Mouse (Mus musculus) thymus, postnatal 14 days (tissue): ENCODE data around the gene Arid3a.

Experiments used
- DNase-seq: peaks from one replicate; pipeline ENCODE4 v3.0.0; 2021

Arid3a gene

DNA sequence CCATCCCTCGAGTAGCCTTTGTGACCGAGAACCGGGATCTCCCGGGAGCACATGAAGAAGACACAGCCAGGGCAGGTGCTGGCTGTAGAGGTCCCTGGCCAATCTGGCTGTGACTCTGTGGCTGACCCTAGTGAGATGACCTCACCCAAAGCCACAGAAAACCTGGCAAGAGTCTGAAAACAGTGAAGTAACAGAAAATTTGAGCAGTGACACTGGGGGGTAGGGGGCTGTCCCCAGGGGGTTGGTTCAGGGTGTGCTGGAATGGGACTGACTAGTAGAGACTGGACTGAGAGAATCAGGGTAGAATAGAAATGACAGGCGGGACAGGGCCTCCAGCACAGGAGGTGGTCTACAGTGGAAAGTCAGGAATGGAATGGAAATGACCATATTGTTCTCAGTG is 56.4 kb downstream of the Arid3a start:
- DNase-seq: peak; percentile 22

DNA sequence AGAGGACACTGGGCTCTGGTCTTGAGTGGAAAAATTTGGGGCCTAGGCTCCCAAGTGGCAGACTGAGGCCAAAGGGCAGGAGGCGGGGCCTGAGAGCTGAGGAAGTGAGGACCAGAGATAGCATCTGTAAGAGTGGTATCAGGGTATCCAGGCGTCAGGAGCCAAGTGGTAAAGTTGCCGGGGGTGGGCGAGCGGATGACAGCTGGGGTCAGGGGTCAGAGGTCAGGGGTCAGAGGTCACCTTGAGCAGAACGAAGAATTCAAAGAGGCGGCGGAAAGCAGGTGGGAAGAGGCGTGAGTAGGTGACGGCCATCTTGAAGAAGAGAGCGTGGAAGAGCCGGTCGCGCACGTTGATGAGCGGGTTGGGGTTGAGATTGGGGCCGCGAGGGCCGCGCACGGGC is 56.8 kb downstream of the Arid3a start:
- peak; percentile 79 for DNase-seq

DNA sequence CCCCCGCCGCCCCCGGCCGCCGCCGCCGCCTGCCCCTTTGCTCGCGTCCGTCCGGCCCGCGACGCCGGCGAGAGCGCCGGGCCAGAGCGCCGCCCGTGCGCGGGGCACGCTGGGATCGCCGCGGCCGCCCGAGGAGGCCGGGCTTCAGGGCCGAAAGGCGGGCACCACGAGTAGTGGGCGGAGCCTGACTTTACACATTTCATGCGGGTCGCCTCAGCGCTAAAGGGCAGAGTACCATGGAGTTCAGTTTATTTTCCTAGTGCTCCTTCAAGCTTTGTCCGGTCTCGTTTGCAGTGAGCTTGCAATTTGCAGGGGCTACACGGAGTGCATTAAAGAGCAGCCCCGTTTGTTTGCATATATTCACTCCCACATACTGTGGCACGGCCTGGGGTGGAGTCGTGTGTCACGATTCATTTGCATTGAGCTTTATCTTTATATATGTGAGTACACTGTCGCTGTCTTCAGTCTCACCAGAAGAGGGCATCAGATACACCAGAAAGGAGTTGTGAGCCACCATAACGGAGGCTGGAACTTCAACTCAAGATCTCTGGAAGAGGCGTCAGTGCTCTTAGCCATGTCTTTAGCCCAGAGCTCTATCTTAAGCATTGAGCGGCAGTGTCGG is 57.5 kb downstream of the Arid3a start, which contains the start of gene Tmem259:
Gene Tmem259, minus strand, starts transcription at position 136 of the 622 bp plus-strand sequence.
- DNase-seq: peak; percentile 92

DNA sequence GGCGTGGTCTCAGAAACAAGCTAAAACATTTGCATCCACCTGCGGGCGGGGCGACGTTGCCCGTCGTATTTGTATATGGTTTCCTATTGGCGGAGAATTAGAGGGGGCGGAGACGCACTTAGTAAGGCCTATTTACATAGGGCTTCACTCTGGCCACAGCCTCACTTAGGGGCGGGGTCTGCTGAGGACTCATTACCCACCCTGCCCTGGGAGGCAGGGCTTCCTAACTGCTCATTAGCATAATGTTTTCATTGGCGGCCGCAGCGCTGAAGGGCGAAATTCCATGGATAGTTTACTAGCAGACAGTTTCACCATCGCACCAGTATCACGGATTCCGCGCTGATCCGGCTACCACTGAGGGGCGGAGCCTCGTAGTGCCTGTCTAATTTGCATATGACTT is 58.0 kb downstream of the Arid3a start:
- peak; percentile 97 for DNase-seq

DNA sequence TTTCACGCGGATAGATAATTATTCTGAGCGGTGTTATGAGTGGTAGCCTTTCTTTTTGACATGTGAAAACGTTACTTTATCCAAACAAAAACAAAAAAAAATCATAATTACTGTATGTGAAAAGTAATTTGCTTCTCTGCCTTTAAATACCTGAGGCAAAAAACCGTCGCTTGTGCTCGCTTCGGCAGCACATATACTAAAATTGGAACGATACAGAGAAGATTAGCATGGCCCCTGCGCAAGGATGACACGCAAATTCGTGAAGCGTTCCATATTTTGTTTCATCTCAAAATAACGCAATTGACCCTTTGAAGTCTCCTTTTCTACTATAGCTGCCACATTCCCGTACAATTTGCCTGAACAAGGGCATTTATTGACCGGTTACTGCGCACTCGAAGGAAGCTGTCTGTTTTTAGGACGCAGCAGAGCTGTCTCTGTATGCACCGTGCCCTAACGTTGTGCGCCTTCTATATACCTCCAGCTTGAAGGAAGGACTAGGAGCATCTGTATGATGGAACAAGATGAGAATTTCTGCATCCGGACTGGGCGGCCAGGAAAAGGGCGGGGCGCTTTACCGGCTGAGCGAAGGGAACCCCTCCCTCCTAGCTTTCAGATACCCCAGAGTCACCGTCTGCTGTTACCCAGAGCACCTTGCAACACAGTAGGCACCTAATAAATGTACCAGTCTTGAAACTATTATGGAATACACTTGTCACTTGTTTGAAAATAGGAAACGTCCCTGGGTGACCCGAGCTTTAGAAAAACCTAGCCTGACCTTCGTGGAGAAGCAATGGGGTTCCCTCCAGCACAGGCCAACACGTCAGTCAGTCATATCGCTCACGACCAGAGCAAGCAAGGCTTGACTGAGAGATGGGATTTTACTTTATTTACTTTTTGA is 58.7 kb downstream of the Arid3a start:
- peak; percentile 84 for DNase-seq

DNA sequence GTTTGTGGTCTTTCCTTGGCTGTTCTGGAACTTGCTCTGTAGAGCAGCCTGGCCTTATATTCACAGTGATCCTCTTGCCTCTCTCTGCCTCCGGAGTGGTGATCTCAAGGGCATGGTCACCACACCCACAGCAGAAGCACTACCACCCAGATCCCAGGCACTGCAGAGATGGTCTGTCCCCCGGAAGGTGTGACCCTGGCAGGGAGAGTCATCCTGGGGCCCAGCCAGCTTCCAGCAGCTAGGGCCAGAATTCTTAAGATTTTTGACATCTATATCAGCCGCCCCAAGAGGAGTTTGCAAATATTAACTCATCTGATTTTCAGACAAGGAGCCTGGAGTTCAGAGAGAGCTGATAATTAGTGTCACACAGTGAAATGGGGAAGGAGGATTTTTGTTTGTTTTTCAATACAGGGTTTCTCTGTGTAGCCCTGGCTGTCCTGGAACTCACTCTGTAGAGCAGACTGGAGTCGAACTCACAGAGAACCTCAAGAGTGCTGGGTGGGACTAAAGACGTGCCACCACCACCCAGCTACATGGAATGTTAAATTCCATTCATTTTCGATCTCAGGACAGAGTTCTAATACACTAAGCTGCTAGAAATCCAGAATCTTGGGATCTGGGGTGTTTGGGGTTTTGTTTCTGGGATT is 59.5 kb downstream of the Arid3a start:
- DNase-seq: peak; percentile 34

DNA sequence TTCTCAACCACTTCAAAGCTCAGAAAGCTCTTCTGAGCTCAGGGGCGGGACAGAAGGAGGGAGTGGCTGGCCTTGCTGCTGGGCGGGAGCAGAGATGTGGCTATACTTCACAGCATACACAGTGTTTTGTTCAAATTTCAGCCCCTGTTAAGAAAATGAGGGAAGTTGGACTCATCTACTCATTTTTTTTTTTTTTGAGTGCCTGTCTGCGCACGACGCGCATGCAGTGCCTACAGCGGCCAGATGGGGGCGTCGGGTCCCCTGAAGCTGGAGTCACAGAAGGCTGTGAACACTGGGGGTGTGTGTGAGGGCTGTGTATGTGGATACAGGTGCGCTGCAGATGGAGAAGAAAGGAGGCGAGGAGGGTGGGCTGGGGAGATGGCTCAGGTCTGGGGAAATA is 60.1 kb downstream of the Arid3a start:
- peak; percentile 94 for DNase-seq

DNA sequence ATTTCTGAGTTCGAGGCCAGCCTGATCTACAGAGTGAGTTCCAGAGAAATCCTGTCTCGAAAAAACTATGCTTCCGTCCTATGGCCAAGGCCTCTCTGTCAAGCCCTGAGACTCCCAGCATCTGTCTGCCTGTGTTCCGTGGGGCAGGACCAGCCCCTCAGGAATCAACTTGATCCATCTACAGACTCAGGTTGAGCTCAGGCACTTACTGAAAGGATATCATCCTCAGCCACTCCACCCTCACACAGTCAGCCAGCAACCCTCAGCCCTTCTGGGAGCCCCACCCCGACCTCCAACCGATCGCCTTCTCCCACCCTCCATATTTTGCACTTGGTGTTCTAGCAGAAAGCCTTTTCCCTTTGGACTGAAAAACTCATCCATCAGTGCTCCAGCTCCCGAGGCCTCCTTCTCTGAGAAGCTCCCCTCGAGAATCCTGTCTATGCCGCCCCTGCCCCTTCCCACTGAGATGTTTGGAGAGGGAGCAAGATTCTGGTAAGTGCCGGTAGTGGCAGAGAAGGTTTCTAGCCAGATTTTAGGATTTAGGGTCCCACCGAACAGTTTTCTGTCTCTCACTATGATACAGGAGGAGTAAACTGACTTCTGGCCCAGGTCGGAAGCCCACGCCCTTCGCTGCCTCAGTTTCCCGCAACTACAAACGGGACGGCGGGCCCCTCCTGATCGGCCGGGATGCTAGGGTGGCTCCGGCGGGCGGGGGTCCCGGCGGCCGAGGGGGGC is 61.1 kb downstream of the Arid3a start:
- peak; percentile 27 for DNase-seq

DNA sequence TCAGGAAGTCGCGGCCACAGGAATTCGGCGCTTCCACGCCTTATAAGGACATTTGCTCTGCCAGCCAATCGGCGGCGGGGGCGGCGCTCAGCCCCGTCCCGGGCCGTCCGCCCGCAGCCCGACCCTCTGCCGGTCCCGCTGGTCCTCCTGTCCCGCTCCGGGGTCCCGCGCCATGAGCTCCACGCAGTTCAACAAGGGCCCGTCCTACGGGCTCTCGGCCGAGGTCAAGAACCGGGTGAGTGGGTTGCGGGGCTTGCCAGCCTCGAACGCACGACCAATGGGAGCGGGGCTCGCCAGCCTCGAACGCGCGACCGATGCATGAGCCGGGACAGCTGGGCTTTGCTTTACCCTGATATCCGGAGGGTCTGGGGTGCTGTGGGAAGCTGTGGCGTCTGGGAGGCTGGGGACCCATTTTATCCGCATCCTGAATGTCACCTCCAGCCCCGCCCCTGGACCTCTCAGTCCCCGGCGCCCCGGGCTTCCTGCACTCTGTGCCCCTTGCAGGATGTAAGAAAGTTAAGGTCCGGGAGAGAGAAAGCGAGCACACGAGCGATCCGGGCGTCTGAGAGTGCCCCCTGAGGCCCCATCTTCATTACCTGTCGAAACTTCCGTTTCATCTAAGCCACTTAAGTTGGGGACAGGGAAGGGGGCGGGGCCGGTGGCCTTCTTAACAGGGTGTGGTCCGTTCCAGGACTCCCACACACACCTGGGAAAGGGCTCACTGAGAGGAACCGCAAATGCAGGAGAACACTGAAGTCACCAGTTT is 61.8 kb downstream of the Arid3a start, which contains the start of gene Cnn2:
Gene Cnn2, plus strand, starts transcription at position 79 of the 766 bp plus-strand sequence.
- peak; percentile 74 for DNase-seq

DNA sequence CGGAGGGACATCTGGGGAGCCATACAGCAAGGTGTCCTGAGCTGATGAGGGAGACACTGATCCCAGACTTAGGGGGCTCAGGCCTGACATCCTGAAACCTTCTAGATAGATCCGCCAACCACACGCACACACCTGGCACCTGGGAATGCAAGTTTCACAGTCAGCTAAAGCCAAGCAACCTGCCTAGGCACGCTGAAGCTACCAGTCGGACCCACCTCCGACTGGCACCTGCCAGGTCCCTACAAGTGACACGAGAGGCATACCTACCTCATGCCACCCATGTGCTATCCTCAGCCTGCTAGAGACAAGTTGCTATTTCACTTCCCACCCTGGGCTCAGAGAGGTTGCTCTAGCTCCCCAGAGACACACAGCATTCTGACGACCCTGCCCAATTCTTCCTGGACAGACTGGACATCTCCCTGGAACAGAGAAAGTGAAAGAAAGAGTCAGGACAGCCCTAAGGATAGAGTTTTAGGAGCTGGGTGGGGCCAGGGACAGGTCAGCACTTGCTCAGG is 62.5 kb downstream of the Arid3a start:
- no peak for DNase-seq

DNA sequence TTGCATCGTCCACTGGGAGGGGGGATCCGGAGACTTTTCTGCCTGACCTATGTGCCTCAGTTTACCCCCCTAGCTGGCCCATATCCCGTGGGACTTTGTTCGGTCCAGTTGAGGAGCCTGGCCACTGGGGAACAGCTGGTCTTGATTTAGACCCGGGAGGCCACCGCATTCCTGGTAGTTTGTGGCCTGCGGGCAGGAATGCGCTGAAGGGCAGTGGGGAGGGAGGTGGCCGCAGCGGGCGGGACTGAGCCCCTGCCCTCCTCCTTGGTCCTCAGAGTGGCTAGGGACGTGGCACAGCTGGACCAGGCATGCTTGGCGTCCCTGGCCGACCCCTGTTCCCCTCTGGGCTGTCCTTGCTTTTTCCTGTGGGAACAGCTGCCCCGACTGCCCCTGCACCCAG is 63.0 kb downstream of the Arid3a start:
- no peak for DNase-seq

DNA sequence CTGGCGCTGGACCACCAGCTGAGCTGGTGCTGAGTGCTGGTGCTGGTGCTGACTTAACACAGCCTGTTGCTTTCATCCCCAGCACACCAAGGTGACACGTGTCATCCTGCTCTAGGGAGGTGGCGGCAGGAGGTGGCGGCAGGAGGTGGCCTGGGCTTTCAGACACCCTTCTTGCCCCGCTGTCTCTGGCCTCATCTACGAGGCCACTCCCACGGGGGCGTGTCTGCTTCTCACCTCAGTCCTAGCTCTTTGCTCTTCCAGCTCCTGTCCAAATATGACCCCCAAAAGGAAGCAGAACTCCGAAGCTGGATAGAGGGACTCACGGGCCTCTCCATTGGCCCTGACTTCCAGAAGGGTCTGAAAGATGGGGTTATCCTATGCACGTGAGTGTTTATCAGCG is 64.3 kb downstream of the Arid3a start:
- no peak for DNase-seq

DNA sequence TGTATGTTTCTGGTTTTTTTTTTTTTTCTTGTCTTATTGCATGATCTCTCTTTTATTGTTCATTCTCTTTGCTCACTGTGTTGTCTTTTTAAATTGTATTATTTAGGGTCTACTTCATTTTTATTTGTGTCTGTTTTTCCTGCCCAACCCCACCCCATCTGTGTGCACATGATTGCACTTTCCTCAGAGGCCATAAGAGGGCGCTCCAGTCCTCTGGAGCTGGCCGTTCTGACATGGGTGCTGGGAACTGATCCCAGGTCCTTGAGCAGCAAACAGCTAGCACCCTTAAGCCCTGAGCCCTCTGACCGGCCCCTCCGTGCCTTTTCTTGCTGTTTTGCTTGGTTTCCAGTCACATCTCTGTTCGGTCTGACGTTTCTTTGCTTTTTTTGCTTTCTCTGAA is 64.7 kb downstream of the Arid3a start:
- DNase-seq: no peak

DNA sequence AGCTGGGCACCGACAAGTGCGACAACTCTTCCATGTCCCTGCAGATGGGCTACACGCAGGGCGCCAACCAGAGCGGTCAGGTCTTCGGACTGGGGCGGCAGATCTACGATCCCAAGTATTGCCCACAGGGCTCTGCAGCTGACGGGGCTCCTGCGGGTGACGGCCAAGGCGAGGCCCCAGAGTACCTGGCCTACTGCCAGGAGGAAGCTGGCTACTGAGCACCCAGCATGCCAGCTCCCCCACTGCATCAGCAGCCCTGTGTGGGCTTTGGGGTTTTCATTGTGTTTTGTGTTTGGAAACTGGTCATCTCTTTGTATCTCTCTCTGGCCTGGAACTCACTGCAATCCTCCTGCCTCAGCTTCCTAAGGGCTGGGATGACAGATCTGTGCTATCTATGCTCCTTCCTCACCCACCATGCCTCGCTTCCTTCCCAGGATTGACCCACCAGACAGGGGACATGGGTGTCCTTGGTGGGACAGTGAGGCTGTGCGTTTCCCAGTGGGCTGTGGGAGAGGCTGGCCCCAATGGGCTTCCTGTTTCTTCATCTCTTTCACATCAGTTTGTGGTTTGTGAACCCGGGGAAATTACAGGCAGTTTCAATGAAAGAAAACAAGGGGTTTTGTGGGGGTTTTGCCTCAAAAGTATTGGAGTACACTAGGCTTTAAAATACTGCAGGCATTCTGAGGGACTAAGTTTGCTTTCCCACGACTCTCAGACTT is 67.7 kb downstream of the Arid3a start:
- DNase-seq: peak; percentile 41

DNA sequence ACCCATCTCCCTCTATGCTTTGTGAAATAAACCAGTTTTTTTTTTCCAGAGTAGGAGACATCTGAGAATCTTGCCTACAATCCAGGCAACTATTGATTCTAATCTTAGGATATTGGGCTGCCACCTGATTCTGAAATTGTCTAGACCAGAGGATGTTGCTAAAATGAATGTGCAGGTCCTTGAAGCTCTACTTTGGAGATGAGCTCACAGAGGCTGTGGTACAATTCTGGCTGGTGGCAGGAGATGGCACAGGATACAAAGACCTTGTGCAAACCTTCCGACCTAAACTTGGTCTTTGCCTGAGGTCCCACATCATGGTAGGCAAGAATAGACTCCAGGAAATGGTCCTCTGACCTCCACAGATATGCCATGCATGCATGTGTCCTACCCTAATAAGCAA is 68.8 kb downstream of the Arid3a start:
- DNase-seq: no peak

DNA sequence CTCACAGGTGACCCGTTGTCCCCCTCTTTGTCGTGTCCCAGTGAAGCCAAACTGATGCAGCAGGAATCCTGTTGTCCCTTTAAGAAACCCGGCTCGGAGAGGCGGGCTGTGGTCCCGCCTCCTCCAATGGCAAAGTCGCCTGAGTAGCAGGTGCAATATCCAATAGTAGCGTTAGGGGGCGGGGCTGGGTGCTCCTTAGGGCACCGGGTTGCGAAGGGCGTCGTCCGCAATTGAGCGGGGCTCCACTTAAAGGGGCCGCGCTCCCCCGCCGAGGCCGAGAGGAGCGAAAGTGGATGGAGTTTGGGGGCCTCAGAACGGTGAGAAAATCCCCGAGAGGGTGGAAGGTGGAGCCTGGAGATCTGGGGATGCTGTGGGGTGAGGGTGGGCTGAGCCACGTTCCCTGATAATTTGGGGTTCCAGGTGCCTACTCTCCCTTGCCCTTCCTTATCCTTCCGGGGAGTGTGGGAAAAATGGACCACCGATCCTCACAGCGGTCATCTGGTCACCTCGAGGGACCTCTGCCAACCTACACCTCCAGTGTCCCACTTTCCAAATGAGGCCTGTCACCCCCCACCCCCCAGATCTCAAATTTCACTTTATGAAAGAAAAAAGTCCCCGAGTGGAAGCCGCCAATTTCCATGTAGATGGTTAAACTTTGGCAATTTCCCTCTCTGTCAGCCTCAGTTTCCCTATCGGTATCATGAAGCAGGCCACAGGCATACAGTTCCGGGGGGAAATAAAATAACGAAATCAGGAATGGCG is 69.6 kb downstream of the Arid3a start, which contains the start of gene Abca7:
Gene Abca7, plus strand, starts transcription at position 223 of the 762 bp plus-strand sequence.
- DNase-seq: peak; percentile 99

DNA sequence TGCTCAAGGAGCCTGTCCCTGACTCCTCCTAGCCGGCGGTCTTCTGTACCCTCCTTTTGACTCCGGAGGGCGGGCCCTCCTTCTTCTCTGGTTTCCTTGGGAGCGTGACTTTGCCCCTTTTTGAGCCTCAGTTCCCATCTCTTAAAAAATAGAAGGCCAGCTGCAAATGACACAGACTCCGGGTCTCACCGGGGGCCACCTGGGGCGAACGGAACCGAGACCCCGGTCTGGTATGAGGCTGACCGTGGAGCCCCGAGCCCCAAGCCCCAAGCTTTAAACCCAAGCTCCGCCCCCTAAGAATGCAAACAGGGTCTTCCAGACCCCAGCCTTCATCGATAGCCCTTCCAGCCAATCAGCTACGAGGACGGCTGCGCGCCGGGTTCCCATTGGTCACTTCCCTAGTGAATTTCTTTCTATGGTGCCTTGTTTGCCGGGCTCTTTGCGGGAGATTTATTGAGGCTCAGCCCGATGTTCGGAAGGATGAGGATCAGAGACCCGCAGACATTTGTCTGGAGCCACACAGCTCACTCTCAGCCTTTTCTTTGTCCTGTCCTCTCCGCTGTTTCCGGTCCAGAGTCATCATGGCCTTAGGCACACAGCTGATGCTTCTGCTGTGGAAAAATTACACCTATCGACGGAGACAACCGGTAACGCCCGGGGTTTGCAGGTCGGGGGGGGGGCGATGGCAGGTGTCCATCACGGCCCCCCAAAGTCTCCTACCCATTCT is 70.4 kb downstream of the Arid3a start:
- peak; percentile 85 for DNase-seq

DNA sequence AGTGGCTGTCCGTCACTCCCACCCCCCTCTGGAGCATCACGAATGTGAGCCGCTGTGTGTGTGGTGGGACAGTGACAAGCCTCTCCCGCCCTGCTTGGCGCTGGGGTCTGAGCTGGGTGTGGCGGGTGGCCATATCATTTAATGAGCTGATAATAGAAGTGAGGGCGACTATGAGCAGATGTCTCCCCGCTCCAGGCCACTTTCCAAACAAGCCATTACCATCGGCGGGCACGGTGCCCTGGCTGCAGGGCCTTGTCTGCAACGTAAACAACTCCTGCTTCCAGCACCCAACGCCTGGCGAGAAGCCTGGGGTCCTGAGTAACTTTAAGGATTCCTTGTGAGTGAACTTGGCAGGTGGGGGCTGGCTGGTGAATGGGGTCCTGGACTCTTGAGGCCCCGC is 71.0 kb downstream of the Arid3a start:
- DNase-seq: no peak

DNA sequence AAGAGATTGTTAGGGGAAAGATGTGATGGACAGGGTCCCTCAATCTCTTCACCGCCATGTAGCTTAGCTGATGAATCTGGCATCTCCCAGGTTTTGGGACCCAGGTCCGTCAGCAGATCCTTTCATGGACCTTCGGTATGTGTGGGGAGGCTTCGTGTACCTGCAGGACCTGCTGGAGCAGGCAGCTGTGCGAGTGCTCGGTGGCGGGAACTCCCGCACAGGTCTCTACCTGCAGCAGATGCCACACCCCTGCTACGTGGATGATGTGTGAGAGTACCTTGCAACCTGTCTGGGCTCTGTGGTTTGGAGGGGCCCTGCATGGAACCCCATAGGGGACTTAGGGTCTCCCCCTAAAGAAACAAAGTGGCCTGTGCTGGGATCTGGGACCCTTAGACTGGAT is 75.1 kb downstream of the Arid3a start:
- DNase-seq: no peak

DNA sequence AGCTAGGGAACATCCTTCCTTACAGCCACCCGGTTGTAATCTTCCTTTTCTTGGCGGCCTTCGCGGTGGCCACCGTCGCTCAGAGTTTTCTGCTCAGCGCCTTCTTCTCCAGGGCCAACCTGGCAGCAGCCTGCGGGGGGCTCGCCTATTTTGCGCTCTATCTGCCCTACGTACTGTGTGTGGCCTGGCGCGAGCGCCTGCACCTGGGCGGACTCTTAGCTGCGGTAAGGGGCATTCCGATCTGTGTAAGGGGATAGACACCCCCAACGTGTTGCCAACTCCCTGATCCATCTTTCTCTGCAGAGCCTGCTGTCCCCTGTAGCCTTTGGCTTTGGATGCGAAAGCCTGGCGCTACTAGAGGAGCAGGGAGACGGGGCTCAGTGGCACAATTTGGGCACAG is 76.0 kb downstream of the Arid3a start:
- no peak for DNase-seq
